In genomic region chr1:154219991-154220390, GRCm38 (mm10) we compare ENCODE assay signal across 37 mouse cellular contexts. TPM values are rescaled to one million over a fixed set of nuclear protein-coding genes. Genes with fewer than 3 reads are reported as not detected.
"Had no signal": no experiment of that assay in that cellular context is flagged by ENCODE, and none has a peak within 500 bp of the region (broad histone marks: within the 10 kb centered on the region; RNA-seq: fewer than 3 reads in every experiment).

No protein-coding gene starts in this region.

- H3K9me3 ChIP-seq: heart, embryonic 12.5 days; heart, embryonic 13.5 days; heart, embryonic 15.5 days; hindbrain, embryonic 10.5 days; hindbrain, embryonic 12.5 days; hindbrain, embryonic 13.5 days; hindbrain, embryonic 15.5 days; intestine, embryonic 15.5 days; kidney, embryonic 15.5 days had no signal

- H3K36me3 ChIP-seq: heart, embryonic 12.5 days; heart, embryonic 13.5 days; heart, embryonic 15.5 days; hindbrain, embryonic 10.5 days; hindbrain, embryonic 12.5 days; hindbrain, embryonic 13.5 days; hindbrain, embryonic 15.5 days; intestine, embryonic 15.5 days; kidney, embryonic 15.5 days had no signal

- H3K27me3 ChIP-seq: heart, embryonic 12.5 days; heart, embryonic 15.5 days; hindbrain, embryonic 12.5 days; hindbrain, embryonic 13.5 days; hindbrain, embryonic 15.5 days; intestine, embryonic 15.5 days; kidney, embryonic 15.5 days had no signal

- H3K4me3 ChIP-seq: heart, embryonic 12.5 days; heart, embryonic 13.5 days; heart, embryonic 15.5 days; hindbrain, embryonic 10.5 days; hindbrain, embryonic 12.5 days; hindbrain, embryonic 13.5 days; hindbrain, embryonic 15.5 days; intestine, embryonic 15.5 days; kidney, embryonic 15.5 days; layer of hippocampus, adult 2 months had no signal

- H3K4me1 ChIP-seq: heart, embryonic 12.5 days; heart, embryonic 13.5 days; heart, embryonic 15.5 days; hindbrain, embryonic 12.5 days; hindbrain, embryonic 13.5 days; hindbrain, embryonic 15.5 days; intestine, embryonic 15.5 days; kidney, embryonic 15.5 days had no signal

- DNase-seq: heart, postnatal 10 days; heart, postnatal 14 days; heart, postnatal 36 days; heart, postnatal 4 days; kidney, adult 11 months; kidney, adult 18-20 months; kidney, adult 2 months; kidney, adult 9 months; kidney, postnatal 10 days; kidney, postnatal 14 days; kidney, postnatal 25 days; kidney, postnatal 36 days; kidney, postnatal 4 days; layer of hippocampus, adult 9-11 months; layer of hippocampus, postnatal 36 days had no signal

- H3K27ac ChIP-seq: heart, embryonic 13.5 days; heart, embryonic 15.5 days; hindbrain, embryonic 10.5 days; hindbrain, embryonic 12.5 days; hindbrain, embryonic 13.5 days; hindbrain, embryonic 14.5 days; hindbrain, embryonic 15.5 days; hindbrain, postnatal 0 days; intestine, embryonic 15.5 days; kidney, embryonic 15.5 days; kidney, postnatal 0 days; layer of hippocampus, adult 2 months had no signal

RNA-seq across cellular contexts. Expression of gene Zfp648, which starts 19.0 kb away (rescaled TPM):
- total RNA-seq: heart, postnatal 10 days; heart, postnatal 14 days; heart, postnatal 25 days; heart, postnatal 36 days; heart, postnatal 4 days; hematopoietic stem cell, adult 5-6 weeks had no signal
- polyA plus RNA-seq: heart, embryonic 11.5 days; heart, embryonic 14.5 days; heart, postnatal 0 days; hindbrain, embryonic 10.5 days; inflammation-experienced regulatory T-cells, adult 6 months; intestine, embryonic 15.5 days; intestine, embryonic 16.5 days; intestine, postnatal 0 days; large intestine, adult 2 months had no signal
